Mouse (Mus musculus) liver, adult 2 months (tissue): Measurements from ENCODE around the gene 4930578G10Rik. TPM values are rescaled to one million over a fixed set of nuclear protein-coding genes. Genes with fewer than 3 reads are reported as not detected.

Experiments
- DNase-seq: peaks from one replicate; pipeline ENCODE4 v3.0.0-alpha.2; 2011; ENCODE audit warnings: low read depth, low spot score; ENCODE audit errors: extremely low read depth
- H3K27ac ChIP-seq: fragments of 200-500 bp; replicated peaks from 2 replicates; pipeline ENCODE4 v1.5.1; 2012; ENCODE audit warnings: low read depth, mild to moderate bottlenecking, control low read depth, inconsistent platforms, low read length; ENCODE audit not compliant: insufficient read depth
- H3K27me3 ChIP-seq: fragments of 200-500 bp; 2 replicates; pipeline ENCODE4 v1.6.1; 2012; ENCODE audit warnings: mild to moderate bottlenecking, moderate library complexity, low read length, inconsistent platforms; ENCODE audit not compliant: control insufficient read depth, insufficient read depth
- H3K36me3 ChIP-seq: fragments of 200-500 bp; 2 replicates; pipeline ENCODE4 v1.6.1; 2012; ENCODE audit warnings: low read length, inconsistent platforms; ENCODE audit not compliant: control insufficient read depth, insufficient read depth
- H3K4me1 ChIP-seq: fragments of 200-500 bp; 2 replicates; pipeline ENCODE4 v1.6.1; 2011; ENCODE audit warnings: low read length; ENCODE audit not compliant: control insufficient read depth, insufficient read depth
- H3K4me3 ChIP-seq: fragments of 200-500 bp; 2 replicates; pipeline ENCODE4 v1.5.1; 2011; ENCODE audit warnings: low read depth, mild to moderate bottlenecking, control low read depth, low read length, moderate library complexity; ENCODE audit not compliant: insufficient read depth
- H3K79me2 ChIP-seq: fragments of 200-500 bp; 2 replicates; pipeline ENCODE4 v1.6.1; 2012; ENCODE audit warnings: inconsistent platforms, mild to moderate bottlenecking, low read length, moderate library complexity; ENCODE audit not compliant: control insufficient read depth, insufficient read depth
- H3K9ac ChIP-seq: fragments of 200-500 bp; 2 replicates; pipeline ENCODE4 v1.6.1; 2012; ENCODE audit warnings: low read depth, mild to moderate bottlenecking, control low read depth, inconsistent platforms, low read length
- CTCF ChIP-seq: fragments of 200-500 bp; IDR thresholded peaks from 2 replicates; pipeline ENCODE4 v1.5.1; 2011; ENCODE audit warnings: low read depth, low read length, control low read depth
- POLR2A ChIP-seq: fragments of 200-500 bp; IDR thresholded peaks from 2 replicates; pipeline ENCODE4 v1.6.1; 2011; ENCODE audit warnings: low read length, control low read depth; ENCODE audit not compliant: insufficient read depth; ENCODE audit errors: extremely low read depth
- WGBS: fragments of 180-500 bp; shearing (Covaris S2); methylation state at CpG from one replicate; pipeline ENCODE4 v1.1.7; 2018; 5-methylcytosine and 5-hydroxymethylcytosine counted together
- polyA plus RNA-seq: library from polyadenylated mRNA; depleted of rRNA; stranded (reverse); fragments of >200 nt; gene quantifications from 2 replicates; pipeline ENCODE4 v1.2.3, GENCODE M21; 2012
- total RNA-seq: library from RNA; depleted of rRNA; stranded (reverse); fragments of >200 nt; gene quantifications from 2 replicates; pipeline ENCODE4 v1.2.3, GENCODE M21; 2014

4930578G10Rik gene
- total and polyA plus RNA-seq, 2 experiments, result not detected

GRCm38 (mm10) chr4:42867390-42867789 lies 132.0 kb downstream of the 4930578G10Rik start:
- no peak overlapping the region for H3K4me3 ChIP-seq
- no peaks in the 10 kb centered on the region for H3K79me2 ChIP-seq
- no peak for DNase-seq
- H3K9ac ChIP-seq, result no peak overlapping the region
- no peak overlapping the region for H3K27ac ChIP-seq
- TF ChIP-seq POLR2A (no peak), CTCF (no peak)
- no peaks in the 10 kb centered on the region for H3K36me3 ChIP-seq
- no peaks in the 10 kb centered on the region for H3K4me1 ChIP-seq
- H3K27me3 ChIP-seq, result no peaks in the 10 kb centered on the region
- 33% methylated on average over 3 of the region's 3 CpGs for WGBS

- H3K27me3 ChIP-seq, result no peaks in the 10 kb centered on the region
- H3K36me3 ChIP-seq, result no peaks in the 10 kb centered on the region
- no peak overlapping the region for H3K27ac ChIP-seq
- H3K4me1 ChIP-seq, result no peaks in the 10 kb centered on the region
- WGBS, result 88% methylated on average over 5 of the region's 5 CpGs
- H3K9ac ChIP-seq, result no peak overlapping the region
- no peaks in the 10 kb centered on the region for H3K79me2 ChIP-seq
- no peak overlapping the region for H3K4me3 ChIP-seq
- no peak for DNase-seq
- TF ChIP-seq CTCF (no peak), POLR2A (no peak)
These were observed 132.8 kb downstream of the 4930578G10Rik start for GRCm38 (mm10) chr4:42868193-42868592.

- Histone ChIP-seq H3K4me3 (no peak overlapping the region), H3K27me3 (no peaks in the 10 kb centered on the region), H3K36me3 (no peaks in the 10 kb centered on the region), H3K4me1 (no peaks in the 10 kb centered on the region), H3K79me2 (no peaks in the 10 kb centered on the region), H3K9ac (no peak overlapping the region), H3K27ac (no peak overlapping the region)
- no peak for TF ChIP-seq POLR2A
- WGBS, result 84% methylated on average over 5 of the region's 5 CpGs
- no peak for DNase-seq
These were observed 135.4 kb downstream of the 4930578G10Rik start for GRCm38 (mm10) chr4:42870748-42871147.

- H3K9ac ChIP-seq, result no peak overlapping the region
- H3K27me3 ChIP-seq, result no peaks in the 10 kb centered on the region
- H3K4me3 ChIP-seq, result no peak overlapping the region
- 95% methylated on average over 7 of the region's 7 CpGs for WGBS
- no peak for DNase-seq
- H3K79me2 ChIP-seq, result no peaks in the 10 kb centered on the region
- no peak overlapping the region for H3K27ac ChIP-seq
- TF ChIP-seq POLR2A, result no peak
- TF ChIP-seq CTCF, result no peak
- H3K36me3 ChIP-seq, result no peaks in the 10 kb centered on the region
- no peaks in the 10 kb centered on the region for H3K4me1 ChIP-seq
These were observed 136.8 kb downstream of the 4930578G10Rik start for GRCm38 (mm10) chr4:42872151-42872550.

GRCm38 (mm10) chr4:42872746-42873435 lies 137.5 kb downstream of the 4930578G10Rik start:
- Histone ChIP-seq H3K4me3 (no peak overlapping the region), H3K4me1 (no peaks in the 10 kb centered on the region), H3K79me2 (no peaks in the 10 kb centered on the region), H3K27me3 (no peaks in the 10 kb centered on the region), H3K9ac (no peak overlapping the region), H3K36me3 (no peaks in the 10 kb centered on the region), H3K27ac (no peak overlapping the region)
- WGBS, result 82% methylated on average over 16 of the region's 16 CpGs
- TF ChIP-seq POLR2A, result no peak
- TF ChIP-seq CTCF, result no peak
- DNase-seq, result no peak

GRCm38 (mm10) chr4:42874134-42874533 lies 138.8 kb downstream of the 4930578G10Rik start, which contains the start of gene Fam205c:
TSS of gene Fam205c (minus strand) at chr4:42874234.
- no peak for DNase-seq

More at GRCm38 (mm10) chr4:42874134-42874533, 138.8 kb downstream of the 4930578G10Rik start, which contains the start of gene Fam205c:
- 89% methylated on average over 7 of the region's 7 CpGs for WGBS
- H3K4me3 ChIP-seq, result no peak within 1 kb of the TSS
- H3K27me3 ChIP-seq, result no peaks in the 10 kb centered on the region
- no peak for TF ChIP-seq POLR2A
- TF ChIP-seq CTCF, result no peak
- no peaks in the 10 kb centered on the region for H3K79me2 ChIP-seq
- H3K36me3 ChIP-seq, result no peaks in the 10 kb centered on the region
- H3K9ac ChIP-seq, result no peak within 1 kb of the TSS
- H3K27ac ChIP-seq, result no peak within 1 kb of the TSS
- H3K4me1 ChIP-seq, result no peaks in the 10 kb centered on the region
